Mouse (Mus musculus) intestine, embryonic 16.5 days (tissue): ENCODE measurements around the gene Ttf1. TPM values are rescaled to one million over a fixed set of nuclear protein-coding genes. Genes with fewer than 3 reads are reported as not detected.

Experiments used
- polyA plus RNA-seq: library from polyadenylated mRNA; unstranded; fragments of >200 nt; fragmentation: Nextera tagmentation; extraction: Ambion mirVana; gene quantifications from 2 replicates; pipeline ENCODE4 v1.2.1, GENCODE M21; 2015

Ttf1 gene
- polyA plus RNA-seq, 1 experiment from 2014 or later: 9.2 TPM

Other genes with a start within 250 kb of the Ttf1 start
- gene Gtf3c4, start 219.9 kb upstream of the Ttf1 start, polyA plus RNA-seq: 7.1 and 7.4 TPM in 2 replicates
- 10.5 and 11.4 TPM in 2 replicates for gene Ddx31, start 219.9 kb upstream of the Ttf1 start, polyA plus RNA-seq
- not detected in 2 replicates for gene Barhl1, start 143.6 kb upstream of the Ttf1 start, polyA plus RNA-seq
- gene Cfap77, start 5.2 kb upstream of the Ttf1 start, polyA plus RNA-seq: 0.17 and 0.31 TPM in 2 replicates
- gene Setx, start 63.9 kb downstream of the Ttf1 start, polyA plus RNA-seq: 4.6 and 4.9 TPM in 2 replicates
- 0.06 TPM in 1 of 2 replicates, not detected in the other for gene Ntng2, start 192.7 kb downstream of the Ttf1 start, polyA plus RNA-seq